Mouse (Mus musculus): ENCODE results near the gene Sae1.

Sae1 gene

GRCm38 (mm10) chr7:16387160-16388041 is at the start of gene Sae1:
Sae1 (minus strand) TSS chr7:16387806.
- no peak; the same call in 1 of the 2 replicates for TF ChIP-seq GATA4 (IDR thresholded peaks at IDR 0.05; ENCODE audit: insufficient replicate concordance, low read length)

GRCm38 (mm10) chr7:16435088-16435487 is 47.5 kb upstream of the Sae1 start:
- TF ChIP-seq GATA4 (IDR thresholded peaks at IDR 0.05; ENCODE audit: insufficient replicate concordance, low read length): no peak

GRCm38 (mm10) chr7:16433352-16433971 is 45.9 kb upstream of the Sae1 start:
- no peak for TF ChIP-seq GATA4 (IDR thresholded peaks at IDR 0.05; ENCODE audit: insufficient replicate concordance, low read length)

- no peak for TF ChIP-seq GATA4 (IDR thresholded peaks at IDR 0.05; ENCODE audit: insufficient replicate concordance, low read length)
These were observed 38.6 kb upstream of the Sae1 start for GRCm38 (mm10) chr7:16426129-16426729.

- no peak for TF ChIP-seq GATA4 (IDR thresholded peaks at IDR 0.05; ENCODE audit: insufficient replicate concordance, low read length)
These were observed 38.1 kb upstream of the Sae1 start for GRCm38 (mm10) chr7:16425721-16426120.

DNA sequence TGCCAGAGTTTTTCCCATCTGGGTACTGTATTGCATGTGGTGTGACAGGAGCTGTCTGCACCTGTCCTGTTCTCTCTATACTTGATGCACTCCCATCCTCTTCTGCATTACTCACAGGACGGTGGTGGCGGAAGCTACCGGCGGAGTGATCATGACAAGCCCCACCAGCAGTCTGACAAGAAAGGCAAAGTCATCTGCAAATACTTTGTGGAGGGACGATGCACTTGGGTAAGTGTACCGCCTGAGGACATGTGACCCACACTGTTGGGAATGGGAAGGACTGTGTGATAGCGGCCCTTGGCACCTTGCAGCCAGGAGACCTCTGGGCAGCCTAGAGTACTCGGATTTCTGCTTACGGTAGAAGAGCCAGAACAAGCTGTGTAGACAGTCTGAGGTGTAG is 36.1 kb upstream of the Sae1 start:
- no peak for TF ChIP-seq GATA4 (IDR thresholded peaks at IDR 0.05; ENCODE audit: insufficient replicate concordance, low read length)

DNA sequence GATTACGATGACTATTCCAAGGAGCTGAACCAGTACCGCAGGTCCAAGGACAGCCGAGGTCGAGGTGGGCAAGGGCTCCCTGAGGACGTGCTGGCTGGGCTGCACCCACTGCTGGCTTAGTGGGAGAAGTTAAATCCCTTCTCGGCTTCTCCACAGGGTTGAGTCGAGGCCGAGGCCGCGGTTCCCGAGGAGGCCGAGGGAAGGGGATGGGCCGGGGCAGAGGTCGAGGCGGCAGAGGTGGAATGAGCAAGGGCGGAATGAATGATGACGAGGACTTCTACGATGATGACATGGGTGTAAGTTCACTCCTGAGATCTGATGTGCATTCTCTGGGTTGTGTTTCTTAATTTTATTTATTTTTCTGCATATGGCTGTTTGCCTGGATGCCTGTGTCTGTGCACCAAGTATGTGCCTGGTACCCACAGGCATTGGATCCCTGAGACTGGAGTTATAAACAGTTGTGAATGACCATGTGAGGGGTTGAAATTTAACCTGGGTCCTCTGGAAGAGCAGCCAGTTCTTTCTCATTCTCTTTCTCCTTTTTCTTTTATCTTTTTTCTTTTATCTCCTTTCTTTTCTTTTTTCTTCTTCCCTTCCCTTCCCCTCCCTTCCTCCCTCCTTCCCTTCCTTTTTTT is 34.7 kb upstream of the Sae1 start:
- no peak for TF ChIP-seq GATA4 (IDR thresholded peaks at IDR 0.05; ENCODE audit: insufficient replicate concordance, low read length)

GRCm38 (mm10) chr7:16420493-16421118 is 33.0 kb upstream of the Sae1 start:
- no peak for TF ChIP-seq GATA4 (IDR thresholded peaks at IDR 0.05; ENCODE audit: insufficient replicate concordance, low read length)

- TF ChIP-seq GATA4 (IDR thresholded peaks at IDR 0.05; ENCODE audit: insufficient replicate concordance, low read length): no peak
These were observed 31.1 kb upstream of the Sae1 start for GRCm38 (mm10) chr7:16418713-16419112.

- no peak for TF ChIP-seq GATA4 (IDR thresholded peaks at IDR 0.05; ENCODE audit: insufficient replicate concordance, low read length)
These were observed 29.6 kb upstream of the Sae1 start for GRCm38 (mm10) chr7:16417141-16417771.

DNA sequence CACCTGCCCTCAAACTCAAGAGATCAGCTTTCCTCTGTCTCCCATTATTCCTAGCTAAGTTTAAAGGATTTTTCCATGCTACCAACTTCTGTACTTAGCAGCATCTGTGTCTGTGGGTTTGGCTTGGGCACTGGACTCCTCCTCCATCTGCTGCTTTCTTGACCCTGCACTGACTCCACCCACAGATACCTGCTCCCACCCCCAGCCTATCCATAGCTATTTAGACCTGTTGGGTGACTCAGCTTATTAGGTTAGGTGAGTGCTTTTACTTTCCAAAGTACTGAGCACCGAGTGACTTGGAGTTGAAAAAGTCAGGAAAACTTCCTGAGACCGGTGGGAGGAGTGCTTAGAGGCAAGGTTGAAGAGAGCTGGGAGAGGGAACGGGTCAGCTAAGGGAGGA is 27.8 kb upstream of the Sae1 start:
- TF ChIP-seq GATA4 (IDR thresholded peaks at IDR 0.05; ENCODE audit: insufficient replicate concordance, low read length): no peak

- TF ChIP-seq GATA4 (IDR thresholded peaks at IDR 0.05; ENCODE audit: insufficient replicate concordance, low read length): no peak
These were observed 25.3 kb upstream of the Sae1 start for GRCm38 (mm10) chr7:16412930-16413329.

DNA sequence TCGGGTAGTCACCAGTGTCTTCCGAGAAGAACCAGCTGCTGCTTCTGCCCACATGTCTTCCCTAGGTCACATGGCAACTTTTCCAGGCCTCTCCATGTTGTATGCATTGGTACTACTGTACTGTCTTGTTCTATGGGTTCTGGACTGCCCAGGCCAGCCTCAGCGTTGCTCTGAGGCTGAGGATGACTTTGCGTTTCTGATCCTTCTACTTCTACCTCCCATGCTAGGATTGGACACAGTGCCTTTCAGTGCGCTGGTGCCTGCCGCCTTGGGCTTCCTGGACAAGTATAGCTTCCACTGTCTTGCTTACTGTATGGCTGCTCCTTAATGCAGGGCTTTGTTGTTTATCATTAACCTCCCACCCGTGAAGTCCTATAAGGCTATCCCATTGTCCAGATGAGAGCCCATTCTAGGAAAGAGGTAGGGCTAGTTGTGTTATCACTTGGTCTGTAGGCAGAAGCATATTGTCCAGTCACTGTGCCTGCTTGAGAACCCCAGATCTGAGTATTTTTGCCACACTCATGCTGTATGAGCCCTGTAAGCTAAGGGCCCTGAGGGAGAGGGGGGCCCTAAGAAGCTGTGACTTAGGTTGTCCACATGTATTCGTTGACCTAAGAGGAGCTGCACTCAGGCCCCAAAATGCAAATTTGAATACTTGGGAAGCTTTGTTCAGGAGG is 24.8 kb upstream of the Sae1 start:
- TF ChIP-seq GATA4 (IDR thresholded peaks at IDR 0.05; ENCODE audit: insufficient replicate concordance, low read length): no peak

GRCm38 (mm10) chr7:16411100-16411499 is 23.5 kb upstream of the Sae1 start:
- no peak for TF ChIP-seq GATA4 (IDR thresholded peaks at IDR 0.05; ENCODE audit: insufficient replicate concordance, low read length)

Measured in liver, adult (tissue).